Mouse (Mus musculus) spleen, adult 12 weeks (tissue): ENCODE measurements around the gene Ces2e.
"Not testable (repeated sequence)": the region's sequence is repeated elsewhere in the genome, so short reads cannot be mapped to it uniquely, and the experiment has no call there.

ENCODE experiments used
- DNase-seq: peaks from one replicate; pipeline ENCODE4 v3.0.0; 2022; ENCODE audit warnings: low spot score

Ces2e gene

DNA sequence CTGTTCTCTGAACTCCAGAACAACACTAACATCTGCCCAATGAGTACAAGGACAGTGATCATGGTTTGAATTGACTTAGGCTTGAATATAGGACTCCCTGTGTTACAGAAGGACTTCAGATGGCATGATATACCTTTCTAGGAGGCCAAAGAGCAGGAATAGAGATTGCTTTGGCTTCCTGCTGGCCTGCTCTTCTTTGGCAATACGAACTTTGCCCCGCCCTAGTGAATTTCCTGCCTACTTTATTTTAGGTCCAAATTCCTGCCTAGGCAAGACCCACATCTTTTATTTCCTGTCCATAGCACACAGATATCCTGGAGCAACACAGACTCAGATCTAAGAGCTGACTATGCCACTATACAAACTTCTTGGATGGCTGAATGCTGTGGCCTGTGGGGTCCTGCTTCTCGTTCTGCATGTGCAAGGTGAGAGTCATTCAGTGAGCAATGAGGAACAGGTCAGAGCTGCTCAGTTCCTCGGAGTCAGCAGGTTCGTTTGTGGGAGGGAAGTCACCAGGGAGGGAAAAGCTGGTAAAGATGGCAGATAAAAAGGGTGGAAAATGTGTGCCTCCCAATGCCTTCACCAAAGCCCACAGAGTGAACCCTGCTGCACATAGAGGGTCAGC lies at the start of gene Ces2e:
Gene Ces2e (plus strand): TSS at position 289 of the 625 bp plus-strand sequence.
- DNase-seq = no peak

DNA sequence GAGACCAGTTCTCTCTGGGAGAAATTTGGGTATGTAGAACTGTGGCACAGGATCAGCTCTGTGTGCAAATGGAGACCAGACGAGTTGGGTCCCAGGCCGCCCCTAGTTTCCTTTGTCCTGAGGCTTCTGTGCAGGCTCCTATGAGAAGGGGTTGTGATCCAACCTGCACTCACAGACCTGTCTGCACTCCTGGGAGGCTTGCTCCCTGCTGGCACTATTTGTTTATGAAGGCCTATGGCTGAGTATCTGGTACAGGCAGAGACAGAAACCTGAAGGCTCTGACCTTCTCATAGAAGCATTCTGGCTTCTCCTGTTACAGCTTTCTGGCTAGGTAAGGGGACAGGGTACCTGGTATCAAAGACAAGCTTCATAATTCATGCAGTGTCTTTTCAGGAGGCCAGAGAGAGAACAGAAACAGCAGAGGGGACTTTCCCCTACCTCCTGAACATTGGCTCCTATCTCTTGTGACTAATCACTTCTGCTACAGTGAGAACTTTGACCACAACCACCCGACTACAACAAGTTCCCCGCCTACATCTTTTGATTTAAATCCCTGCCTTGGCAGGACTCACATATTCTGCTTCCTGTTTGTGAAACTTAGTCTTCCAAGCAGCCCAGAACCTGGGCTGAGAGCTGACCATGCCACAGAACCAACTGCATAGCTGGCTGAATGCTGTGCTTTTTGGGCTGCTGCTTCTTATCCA lies 39.7 kb upstream of the Ces2e start:
- DNase-seq = not testable (repeated sequence)

DNA sequence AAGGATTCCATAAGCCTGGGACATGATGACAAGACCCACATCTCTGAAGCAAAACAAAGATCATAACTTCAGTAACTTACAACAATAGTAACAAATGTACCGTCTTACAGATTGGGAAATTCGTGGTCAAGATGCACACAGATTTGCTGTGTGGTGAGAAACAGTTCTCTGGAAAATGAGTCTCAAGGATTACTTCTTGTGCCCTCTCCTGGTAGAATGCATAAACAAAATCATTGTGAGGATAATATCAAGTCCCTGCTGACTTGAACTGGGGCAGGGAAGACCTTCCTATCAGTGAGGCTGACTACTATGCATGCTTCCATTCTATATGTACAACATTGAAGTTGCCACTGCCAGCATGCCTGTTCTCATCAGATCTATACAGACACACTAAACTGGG lies 24.3 kb upstream of the Ces2e start:
- DNase-seq = no peak

DNA sequence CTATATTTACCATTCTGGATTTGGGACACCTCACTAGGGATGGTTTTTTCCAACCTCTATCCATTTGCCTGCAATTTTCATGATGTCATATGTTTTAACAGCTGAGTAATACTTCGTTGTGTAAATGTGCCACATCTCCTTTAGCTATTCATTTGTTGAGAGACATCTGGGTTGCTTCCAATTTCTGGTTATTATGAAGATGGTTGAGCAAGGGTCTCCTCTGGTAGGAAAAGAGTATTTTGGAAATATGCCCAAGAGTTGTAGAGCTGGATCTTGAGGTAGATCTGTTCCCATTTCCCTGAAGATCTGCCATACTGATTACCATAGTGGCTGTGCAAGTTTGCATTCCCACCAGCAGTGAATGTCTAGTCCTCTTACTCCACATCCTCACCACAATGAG lies 18.9 kb upstream of the Ces2e start:
- no peak for DNase-seq

DNA sequence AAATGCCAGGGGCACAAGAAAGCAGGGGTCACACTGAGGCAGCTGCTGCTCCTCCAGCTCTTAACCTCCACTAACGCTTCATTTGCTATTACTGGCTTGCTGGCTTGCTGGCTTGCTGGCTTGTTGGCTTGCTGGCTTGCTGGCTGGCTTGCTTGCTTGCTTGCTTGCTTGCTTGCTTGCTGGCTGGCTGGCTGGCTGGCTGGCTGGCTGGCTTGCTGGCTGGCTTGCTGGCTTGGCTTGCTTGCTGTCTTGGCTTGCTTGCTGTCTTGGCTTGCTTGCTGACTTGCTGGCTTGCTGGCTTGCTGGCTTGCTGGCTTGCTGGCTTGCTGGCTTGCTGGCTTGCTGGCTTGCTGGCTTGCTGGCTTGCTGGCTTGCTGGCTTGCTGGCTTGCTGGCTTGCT lies 17.0 kb upstream of the Ces2e start:
- not testable (repeated sequence) for DNase-seq

DNA sequence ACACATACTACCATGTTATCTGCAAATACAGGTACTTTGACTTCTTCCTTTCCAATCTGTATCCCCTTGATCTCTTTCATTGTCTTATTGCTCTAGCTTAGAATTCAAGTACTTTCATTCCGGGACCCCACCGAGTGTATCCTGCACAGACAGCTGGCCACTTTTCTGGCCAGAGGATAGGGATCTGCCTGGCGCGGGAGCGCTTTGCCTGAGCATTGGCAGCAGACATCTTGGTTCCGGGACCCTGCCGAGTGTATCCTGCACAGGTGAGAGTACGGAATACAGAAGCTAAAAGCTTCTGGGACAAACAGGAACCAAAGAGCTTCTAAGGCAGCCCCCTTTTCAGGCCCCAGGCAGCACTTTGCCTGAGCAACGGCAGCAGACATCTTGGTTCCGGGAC lies 16.4 kb upstream of the Ces2e start:
- DNase-seq = not testable (repeated sequence)

DNA sequence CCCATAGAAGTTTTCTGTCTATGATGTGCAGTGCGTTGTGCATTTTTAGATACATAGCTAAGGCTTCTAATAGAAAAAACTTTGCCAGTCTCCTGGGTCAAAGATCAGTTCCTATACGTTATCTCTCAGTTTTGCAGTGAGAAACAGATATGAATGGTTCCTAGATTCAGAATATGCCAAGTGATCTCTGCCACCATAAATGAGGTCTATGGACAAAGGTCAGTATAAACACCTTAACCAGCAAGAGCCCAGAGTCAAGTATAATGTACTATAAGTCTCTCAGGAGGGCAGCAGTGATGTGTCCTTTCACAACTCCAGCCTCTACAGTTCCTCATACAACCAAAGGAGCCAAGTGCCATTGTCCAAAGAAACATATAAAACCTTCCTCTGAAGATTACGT lies 1.2 kb downstream of the Ces2e start:
- no peak for DNase-seq

DNA sequence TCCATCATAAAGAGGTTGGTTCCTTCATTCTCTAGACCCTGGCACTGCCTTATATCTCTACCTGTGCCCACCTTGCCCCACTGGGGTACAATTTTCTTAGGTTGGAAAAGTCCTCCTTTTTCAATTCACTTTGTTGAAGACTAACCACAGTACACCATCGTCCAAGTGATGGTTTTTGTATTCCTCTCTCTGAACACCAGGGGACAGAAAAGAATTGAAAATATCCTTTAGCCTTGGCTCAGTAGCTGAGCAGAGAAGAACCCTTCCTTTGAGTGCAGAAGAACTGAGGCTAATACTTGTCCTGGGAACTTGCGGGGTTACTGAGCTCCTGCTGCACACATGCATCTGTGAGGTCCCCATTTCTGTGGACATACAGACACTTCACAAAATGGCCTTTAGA lies 18.6 kb downstream of the Ces2e start:
- DNase-seq = no peak

DNA sequence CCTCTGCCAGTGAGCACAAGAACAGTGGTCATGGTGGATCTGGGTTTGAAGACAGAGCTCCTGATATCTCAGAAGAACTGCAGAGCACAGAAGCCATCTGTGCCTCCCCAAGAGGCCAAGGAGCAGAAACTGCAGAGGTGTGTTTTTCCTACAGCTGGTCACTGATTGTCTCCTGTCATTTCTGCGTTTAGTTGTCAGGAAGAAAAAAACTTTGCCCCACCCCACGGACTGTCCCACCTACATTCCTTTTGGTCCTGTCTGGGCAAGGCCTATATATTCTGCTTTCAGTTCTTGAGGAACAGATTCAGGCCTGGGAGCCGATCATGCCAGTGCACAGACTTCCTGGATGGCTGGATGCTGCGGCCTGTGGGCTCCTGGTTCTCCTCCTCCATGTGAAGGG lies 21.0 kb downstream of the Ces2e start, which contains the start of gene Ces2f:
Gene Ces2f (plus strand): TSS at position 301 of the 400 bp plus-strand sequence.
- DNase-seq = no peak

DNA sequence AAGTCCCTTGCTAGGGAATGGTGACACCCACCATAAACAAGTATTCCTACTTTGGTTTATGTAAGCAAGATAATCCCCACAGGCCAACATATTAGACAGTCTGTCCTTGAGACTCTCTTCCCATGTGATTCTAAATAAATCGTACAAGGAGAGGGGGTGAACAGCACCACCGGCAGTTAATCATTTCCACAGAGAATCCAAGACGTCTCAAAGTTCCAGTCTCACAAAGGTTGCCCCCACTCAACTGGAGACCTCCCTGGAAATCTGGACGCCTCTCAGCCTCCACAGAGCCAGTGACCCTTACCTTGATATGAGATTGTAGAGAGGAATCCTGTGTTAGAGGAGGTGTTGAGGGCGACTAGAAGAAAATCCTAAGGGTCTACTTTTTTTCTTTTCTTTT lies 23.0 kb downstream of the Ces2e start:
- DNase-seq = no peak

DNA sequence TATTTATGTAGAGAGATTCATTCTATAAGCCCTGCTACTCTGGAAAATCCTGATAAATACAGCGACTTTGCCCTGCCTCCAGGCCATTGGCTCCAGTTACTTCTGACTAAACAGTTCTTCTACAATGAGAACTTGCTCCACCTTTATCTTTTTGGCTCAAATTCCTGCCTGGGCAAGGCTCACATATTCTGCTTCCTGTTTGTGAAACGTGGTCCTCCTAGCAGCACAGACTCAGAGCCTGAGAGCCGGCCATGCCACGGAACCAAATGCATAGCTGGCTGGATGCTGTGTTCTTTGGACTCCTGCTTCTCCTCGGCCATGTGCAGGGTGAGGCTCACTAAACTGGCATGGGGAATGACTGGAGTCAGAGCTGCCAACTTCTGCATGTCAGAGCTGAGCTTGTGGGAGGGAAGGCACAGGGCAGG lies 35.5 kb downstream of the Ces2e start, which contains the start of gene Ces2g:
Gene Ces2g (plus strand): TSS at position 182 of the 425 bp plus-strand sequence.
- DNase-seq = peak; percentile 40

DNA sequence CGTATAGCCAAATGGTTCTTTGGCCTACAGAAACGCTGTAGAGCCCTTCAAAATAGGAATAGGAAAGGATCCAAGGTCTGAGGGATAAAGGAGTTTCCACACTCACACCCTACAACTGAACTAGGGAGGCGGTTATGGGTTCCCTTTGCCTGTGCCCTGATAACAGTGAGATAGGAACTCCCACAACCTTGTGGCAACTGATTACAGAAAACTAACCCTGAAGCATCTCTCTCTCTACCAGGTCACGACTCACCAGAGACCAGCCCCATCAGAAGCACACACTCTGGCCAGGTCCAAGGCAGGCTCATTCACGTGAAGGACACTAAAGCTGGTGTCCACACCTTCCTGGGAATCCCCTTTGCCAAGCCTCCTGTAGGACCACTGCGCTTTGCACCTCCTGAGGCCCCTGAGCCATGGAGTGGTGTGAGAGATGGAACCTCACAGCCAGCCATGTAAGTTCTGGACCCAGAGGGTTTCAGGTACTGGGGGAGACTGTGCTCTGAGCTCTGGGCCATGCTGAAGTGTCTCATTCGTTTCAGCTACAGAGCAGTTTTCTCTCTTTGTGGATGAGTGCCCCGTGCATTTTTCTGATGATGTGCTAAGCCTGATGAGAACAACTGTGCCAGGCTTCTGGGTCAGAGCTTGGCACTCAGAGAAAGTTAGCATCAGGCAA lies 36.3 kb downstream of the Ces2e start:
- DNase-seq = peak; percentile 56

DNA sequence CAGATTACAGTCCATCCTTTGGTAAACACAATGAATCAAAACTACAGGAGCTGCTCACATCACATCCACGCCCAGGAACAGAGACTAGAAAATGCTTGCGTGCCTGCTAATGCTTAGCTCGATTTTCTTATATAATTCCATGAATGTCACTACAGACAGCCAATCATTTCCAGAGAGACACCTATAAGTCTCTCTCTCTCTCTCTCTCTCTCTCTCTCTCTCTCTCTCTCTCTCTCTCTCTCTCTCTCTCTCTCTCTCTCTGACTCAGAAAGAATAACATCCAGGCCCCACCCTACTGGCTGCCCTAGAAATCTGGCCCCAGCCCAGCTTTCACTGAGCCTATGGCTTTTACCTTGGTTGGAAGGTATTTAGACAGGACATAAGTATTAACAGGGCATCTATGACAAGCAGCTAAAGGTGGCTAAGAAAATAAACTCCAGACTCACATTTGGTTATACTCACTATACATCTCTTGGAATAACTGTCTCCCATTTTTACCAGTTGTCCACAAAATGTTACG lies 37.4 kb downstream of the Ces2e start:
- no peak for DNase-seq

DNA sequence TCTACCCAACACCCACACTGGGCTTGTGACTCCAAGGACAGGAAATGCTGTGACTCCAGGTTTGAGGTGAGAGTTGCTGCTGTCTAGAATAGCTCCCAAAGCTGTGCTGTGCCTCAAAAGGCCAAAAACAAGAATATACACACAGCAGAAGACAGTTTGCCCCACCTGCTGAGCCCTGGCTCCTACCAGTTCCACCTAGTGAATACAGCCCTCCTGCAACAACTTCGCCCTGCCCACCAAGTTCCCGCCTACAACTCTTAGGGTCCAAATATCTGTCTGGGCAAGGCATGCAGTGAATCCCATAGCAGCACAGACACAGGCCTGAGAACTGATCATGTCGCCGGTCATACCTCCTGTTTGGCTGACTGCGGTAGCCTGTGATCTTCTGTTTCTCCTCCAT lies 58.1 kb downstream of the Ces2e start:
- DNase-seq = no peak
